Mouse (Mus musculus) bone marrow macrophage, adult 2 months (primary cell): ENCODE data around the gene Ddx3x.

Experiments
- CTCF ChIP-seq: IDR thresholded peaks from 2 replicates; pipeline ENCODE4 v1.5.1; 2012; ENCODE audit warnings: low read depth, mild to moderate bottlenecking, low read length, moderate library complexity
- POLR2A ChIP-seq: IDR thresholded peaks from 2 replicates; pipeline ENCODE4 v1.6.1; 2012; ENCODE audit warnings: mild to moderate bottlenecking, low read depth, low read length, borderline replicate concordance

GRCm38 (mm10) chrX:13306190-13306589, 25.4 kb downstream of the Ddx3x start:
- TF ChIP-seq POLR2A (no peak), CTCF (no peak)
